Mouse (Mus musculus): ENCODE measurements around the gene Hspbp1. TPM values are rescaled to one million over a fixed set of nuclear protein-coding genes. Genes with fewer than 3 reads are reported as not detected.

The Hspbp1 gene
- polyA plus RNA-seq, 1 experiment from 2014 or later, result 103 TPM

- ATAC-seq (ENCODE audit: insufficient number of reproducible peaks, insufficient read depth, low FRiP score, low TSS enrichment), result no peak
- Histone ChIP-seq H3K9ac (no peak overlapping the region), H3K4me3 (no peak overlapping the region), H3K36me3 (peaks cover 35% of the 10 kb centered on the region), H3K27ac (no peak overlapping the region), H3K4me2 (replicated peaks) (no peak overlapping the region), H3K9me3 (no peaks in the 10 kb centered on the region), H3K4me1 (peaks cover 10% of the 10 kb centered on the region; the same call in 1 of the 2 replicates), H3K27me3 (no peaks in the 10 kb centered on the region)
- WGBS, result 86% methylated on average over 2 of the region's 2 CpGs
Measured at GRCm38 (mm10) chr7:4663742-4664141, 21.1 kb downstream of the Hspbp1 start.

DNA sequence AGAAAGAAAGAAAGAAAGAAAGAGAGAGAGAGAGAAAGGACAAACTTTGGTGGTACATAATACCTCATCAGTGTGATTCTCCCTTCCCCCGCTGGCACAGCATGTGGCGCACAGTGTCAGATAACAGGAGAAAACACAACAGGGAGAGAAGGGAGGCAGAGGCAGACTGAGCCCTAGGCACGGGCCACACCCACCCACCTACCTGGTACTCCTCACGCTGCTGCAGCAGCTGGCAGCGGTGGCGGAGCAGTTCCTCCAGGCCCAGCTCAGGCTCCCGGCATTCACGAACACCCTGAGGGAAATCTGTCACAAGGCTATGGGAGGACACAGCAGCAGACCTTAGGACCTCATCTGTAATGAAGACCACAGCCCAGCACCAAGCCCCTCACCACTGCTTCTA is 21.7 kb downstream of the Hspbp1 start:
- Histone ChIP-seq H3K27ac (no peak overlapping the region), H3K9me3 (no peaks in the 10 kb centered on the region), H3K9ac (no peak overlapping the region), H3K4me1 (peaks cover 10% of the 10 kb centered on the region; the same call in 1 of the 2 replicates), H3K4me2 (replicated peaks) (no peak overlapping the region), H3K4me3 (no peak overlapping the region), H3K27me3 (no peaks in the 10 kb centered on the region), H3K36me3 (peaks cover 29% of the 10 kb centered on the region)
- 59% methylated on average over 8 of the region's 8 CpGs for WGBS
- ATAC-seq (ENCODE audit: insufficient number of reproducible peaks, insufficient read depth, low FRiP score, low TSS enrichment), result no peak

DNA sequence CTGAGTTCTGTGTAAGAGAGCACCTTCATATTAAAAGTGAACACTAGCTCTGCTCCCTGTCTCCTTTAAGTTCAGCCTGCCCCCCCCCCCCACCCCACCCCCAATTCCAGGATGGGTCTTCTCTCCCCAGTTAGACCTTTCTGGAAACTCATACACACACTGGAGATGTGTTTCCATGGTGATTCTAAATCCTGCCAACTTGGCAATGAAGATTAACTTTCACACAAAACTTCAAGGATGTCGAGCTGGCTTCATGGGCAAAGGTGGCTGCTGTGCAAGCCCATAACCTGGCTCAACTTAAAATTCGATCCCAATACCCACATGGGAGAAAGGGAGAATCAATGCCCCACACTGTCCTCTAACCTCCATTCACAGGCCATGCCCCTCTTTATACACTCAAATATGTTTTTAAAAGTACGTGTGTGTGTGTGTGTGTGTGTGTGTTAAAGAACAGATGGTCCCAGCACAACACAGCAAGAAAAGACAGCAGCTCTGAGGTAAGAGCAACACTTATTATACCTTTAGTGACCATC is 24.9 kb downstream of the Hspbp1 start:
- Histone ChIP-seq H3K4me1 (peaks cover 29% of the 10 kb centered on the region), H3K9me3 (no peaks in the 10 kb centered on the region), H3K9ac (peak overlapping the region; percentile 89), H3K27me3 (no peaks in the 10 kb centered on the region), H3K4me3 (peak overlapping the region; percentile 75), H3K36me3 (peaks cover 10% of the 10 kb centered on the region), H3K4me2 (replicated peaks) (peak overlapping the region; percentile 66), H3K27ac (peak overlapping the region; percentile 94)
- 62% methylated on average over 3 of the region's 3 CpGs for WGBS
- no peak for ATAC-seq (ENCODE audit: insufficient number of reproducible peaks, insufficient read depth, low FRiP score, low TSS enrichment)

GRCm38 (mm10) chr7:4658912-4659551 is 25.8 kb downstream of the Hspbp1 start, which contains the start of gene Ppp6r1:
Gene Ppp6r1 (minus strand): TSS chr7:4659019.
- H3K9ac ChIP-seq, result peak within 1 kb of the TSS; percentile 89
- no peaks in the 10 kb centered on the region for H3K27me3 ChIP-seq
- H3K9me3 ChIP-seq, result no peaks in the 10 kb centered on the region
- ATAC-seq (ENCODE audit: insufficient number of reproducible peaks, insufficient read depth, low FRiP score, low TSS enrichment), result peak; percentile 96
- H3K4me2 ChIP-seq (replicated peaks), result peak within 1 kb of the TSS; percentile 66
- peak within 1 kb of the TSS; percentile 75 for H3K4me3 ChIP-seq
- peaks cover 5% of the 10 kb centered on the region for H3K36me3 ChIP-seq
- peaks cover 32% of the 10 kb centered on the region for H3K4me1 ChIP-seq
- WGBS, result under 1% methylated on average over 54 of the region's 54 CpGs
- peak within 1 kb of the TSS; percentile 94 for H3K27ac ChIP-seq

GRCm38 (mm10) chr7:4658128-4658907 is 26.6 kb downstream of the Hspbp1 start:
- no peaks in the 10 kb centered on the region for H3K9me3 ChIP-seq
- peak overlapping the region; percentile 75 for H3K4me3 ChIP-seq
- no peaks in the 10 kb centered on the region for H3K27me3 ChIP-seq
- peak; percentile 54 for ATAC-seq (ENCODE audit: insufficient number of reproducible peaks, insufficient read depth, low FRiP score, low TSS enrichment)
- 1% methylated on average over 74 of the region's 78 CpGs for WGBS
- H3K36me3 ChIP-seq, result peaks cover 3% of the 10 kb centered on the region
- peak overlapping the region; percentile 89 for H3K9ac ChIP-seq
- H3K27ac ChIP-seq, result peak overlapping the region; percentile 94
- peak overlapping the region; percentile 66 for H3K4me2 ChIP-seq (replicated peaks)
- H3K4me1 ChIP-seq, result peaks cover 32% of the 10 kb centered on the region

GRCm38 (mm10) chr7:4657521-4658127 is 27.2 kb downstream of the Hspbp1 start:
- H3K9ac ChIP-seq, result peak overlapping the region; percentile 89
- WGBS, result 45% methylated on average over 9 of the region's 9 CpGs
- peak overlapping the region; percentile 75 for H3K4me3 ChIP-seq
- peak overlapping the region; percentile 66 for H3K4me2 ChIP-seq (replicated peaks)
- 0 out of 2 replicates have a peak overlapping the region, but pooled peaks have one; percentile 94 for H3K27ac ChIP-seq
- H3K27me3 ChIP-seq, result no peaks in the 10 kb centered on the region
- H3K36me3 ChIP-seq, result peaks cover 2% of the 10 kb centered on the region; the same call in 1 of the 2 replicates
- no peak for ATAC-seq (ENCODE audit: insufficient number of reproducible peaks, insufficient read depth, low FRiP score, low TSS enrichment)
- peaks cover 32% of the 10 kb centered on the region for H3K4me1 ChIP-seq
- no peaks in the 10 kb centered on the region for H3K9me3 ChIP-seq

DNA sequence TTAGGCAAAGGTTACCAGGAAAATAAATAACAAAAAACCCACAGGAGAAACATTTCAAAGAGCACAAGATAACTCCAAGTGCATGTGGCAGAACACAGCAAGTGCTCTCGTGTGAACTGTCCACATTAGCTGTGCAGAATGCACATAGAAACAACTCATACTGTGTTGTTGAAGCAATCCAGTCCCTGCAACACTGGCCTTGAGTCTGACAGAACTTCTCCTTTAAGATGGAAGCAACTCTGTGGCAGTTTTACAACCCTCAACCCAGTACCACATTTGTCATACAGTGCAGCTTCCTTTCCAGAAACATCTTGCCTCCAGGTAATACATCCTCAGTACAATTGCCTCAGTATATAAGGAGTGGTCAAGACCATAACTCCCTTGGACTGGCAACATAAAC is 28.1 kb downstream of the Hspbp1 start:
- no peak overlapping the region for H3K27ac ChIP-seq
- H3K27me3 ChIP-seq, result no peaks in the 10 kb centered on the region
- no peak overlapping the region; the same call in 1 of the 2 replicates for H3K9ac ChIP-seq
- H3K36me3 ChIP-seq, result peaks cover 6% of the 10 kb centered on the region; the same call in 1 of the 2 replicates
- peaks cover 32% of the 10 kb centered on the region for H3K4me1 ChIP-seq
- ATAC-seq (ENCODE audit: insufficient number of reproducible peaks, insufficient read depth, low FRiP score, low TSS enrichment), result no peak
- H3K4me2 ChIP-seq (replicated peaks), result peak overlapping the region; percentile 66
- H3K9me3 ChIP-seq, result no peaks in the 10 kb centered on the region
- H3K4me3 ChIP-seq, result 0 out of 2 replicates have a peak overlapping the region, but pooled peaks have one; percentile 75
- 67% methylated on average over 1 of the region's 1 CpGs for WGBS

DNA sequence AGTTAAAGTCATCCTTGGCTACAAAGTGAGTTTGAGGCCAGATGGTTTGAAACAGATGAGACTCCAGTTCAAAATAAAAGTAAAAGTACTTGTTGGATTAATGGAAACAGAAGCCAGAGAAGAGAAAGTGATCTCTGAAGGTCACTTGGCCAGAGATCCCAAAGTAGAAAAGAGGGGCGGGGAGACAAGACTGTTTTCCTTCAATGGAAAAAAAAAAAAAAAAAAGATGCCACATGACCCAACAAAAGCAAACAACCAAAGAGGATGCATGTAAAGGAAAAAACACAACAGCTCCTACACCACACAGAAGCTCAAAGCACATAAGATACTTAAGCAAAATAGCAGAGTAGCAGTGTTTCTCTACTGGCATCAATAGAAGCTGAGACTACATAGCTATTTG is 29.0 kb downstream of the Hspbp1 start:
- no peak for ATAC-seq (ENCODE audit: insufficient number of reproducible peaks, insufficient read depth, low FRiP score, low TSS enrichment)
- no peak overlapping the region for H3K9ac ChIP-seq
- H3K4me1 ChIP-seq, result peaks cover 32% of the 10 kb centered on the region
- 80% methylated on average over 1 of the region's 1 CpGs for WGBS
- H3K36me3 ChIP-seq, result peaks cover 11% of the 10 kb centered on the region; the same call in 1 of the 2 replicates
- H3K4me2 ChIP-seq (replicated peaks), result no peak overlapping the region
- H3K4me3 ChIP-seq, result no peak overlapping the region
- no peak overlapping the region for H3K27ac ChIP-seq
- no peaks in the 10 kb centered on the region for H3K9me3 ChIP-seq
- H3K27me3 ChIP-seq, result no peaks in the 10 kb centered on the region

GRCm38 (mm10) chr7:4655393-4655792 is 29.5 kb downstream of the Hspbp1 start:
- Histone ChIP-seq H3K4me3 (no peak overlapping the region), H3K4me1 (peaks cover 31% of the 10 kb centered on the region), H3K4me2 (replicated peaks) (no peak overlapping the region), H3K36me3 (peaks cover 11% of the 10 kb centered on the region; the same call in 1 of the 2 replicates), H3K27ac (no peak overlapping the region), H3K9me3 (no peaks in the 10 kb centered on the region), H3K27me3 (no peaks in the 10 kb centered on the region), H3K9ac (no peak overlapping the region)
- 90% methylated on average over 4 of the region's 4 CpGs for WGBS
- ATAC-seq (ENCODE audit: insufficient number of reproducible peaks, insufficient read depth, low FRiP score, low TSS enrichment), result no peak

DNA sequence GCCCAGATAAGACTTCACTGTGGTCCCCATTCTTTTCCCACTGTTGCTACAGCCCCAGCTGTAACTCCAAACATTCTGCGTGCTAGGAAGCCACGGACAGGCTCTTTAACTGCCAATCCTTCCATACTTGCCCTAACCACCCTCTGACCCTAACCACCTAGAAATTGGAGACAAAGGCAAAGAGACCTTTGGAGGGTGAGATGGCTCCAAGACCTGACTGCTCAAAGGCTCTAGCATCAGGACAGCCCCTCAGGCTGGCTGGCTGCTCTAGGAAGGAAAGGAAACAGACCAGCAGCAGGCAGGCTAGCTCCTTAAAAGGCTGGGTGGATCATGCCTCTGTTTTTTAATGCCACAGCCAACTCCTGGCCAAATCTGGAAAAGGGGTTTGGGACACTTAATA is 30.6 kb downstream of the Hspbp1 start:
- no peak overlapping the region; the same call in 1 of the 2 replicates for H3K9ac ChIP-seq
- no peak overlapping the region for H3K27ac ChIP-seq
- no peaks in the 10 kb centered on the region for H3K9me3 ChIP-seq
- H3K36me3 ChIP-seq, result peaks cover 11% of the 10 kb centered on the region; the same call in 1 of the 2 replicates
- WGBS, result 83% methylated on average over 2 of the region's 2 CpGs
- H3K4me3 ChIP-seq, result no peak overlapping the region
- no peaks in the 10 kb centered on the region for H3K27me3 ChIP-seq
- H3K4me2 ChIP-seq (replicated peaks), result no peak overlapping the region
- peaks cover 22% of the 10 kb centered on the region for H3K4me1 ChIP-seq
- no peak for ATAC-seq (ENCODE audit: insufficient number of reproducible peaks, insufficient read depth, low FRiP score, low TSS enrichment)

DNA sequence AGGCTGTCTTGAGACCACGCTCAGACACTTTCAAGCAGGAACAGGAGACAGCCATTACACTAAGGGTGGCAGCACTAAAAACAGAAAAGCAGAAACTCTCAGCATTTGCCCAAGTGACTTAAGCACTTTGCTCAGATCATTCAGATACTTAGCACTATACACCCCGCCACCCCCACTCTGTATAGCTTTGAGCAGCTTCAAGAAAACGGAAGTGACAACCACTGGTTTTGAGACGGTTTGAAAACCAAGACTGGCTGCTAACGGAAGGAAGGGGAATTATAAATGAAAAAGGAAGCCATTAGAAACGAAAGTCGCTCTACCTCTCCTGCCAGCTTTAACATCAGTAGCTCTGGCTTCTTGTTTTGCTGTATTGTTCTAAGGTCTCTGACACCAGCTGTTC is 31.1 kb downstream of the Hspbp1 start:
- WGBS, result 82% methylated on average over 7 of the region's 7 CpGs
- Histone ChIP-seq H3K9me3 (no peaks in the 10 kb centered on the region), H3K9ac (no peak overlapping the region; the same call in 1 of the 2 replicates), H3K4me3 (no peak overlapping the region), H3K36me3 (peaks cover 11% of the 10 kb centered on the region; the same call in 1 of the 2 replicates), H3K27ac (no peak overlapping the region), H3K4me1 (peaks cover 22% of the 10 kb centered on the region), H3K27me3 (no peaks in the 10 kb centered on the region), H3K4me2 (replicated peaks) (no peak overlapping the region)
- ATAC-seq (ENCODE audit: insufficient number of reproducible peaks, insufficient read depth, low FRiP score, low TSS enrichment), result no peak
